Mouse (Mus musculus): ENCODE measurements around the gene Slc12a6. TPM values are rescaled to one million over a fixed set of nuclear protein-coding genes. Genes with fewer than 3 reads are reported as not detected.

The Slc12a6 gene
- total RNA-seq (2023) = 100 to 1,000 TPM; 121 to 133 TPM

GRCm38 (mm10) chr2:112265448-112266241 lies at the start of gene Slc12a6:
Gene Slc12a6, plus strand, starts transcription at chr2:112265825.

GRCm38 (mm10) chr2:112239212-112239934 lies 26.3 kb upstream of the Slc12a6 start, which contains the start of gene Lpcat4:
Gene Lpcat4, plus strand, starts transcription at chr2:112239468.

GRCm38 (mm10) chr2:112259241-112259962 lies 6.2 kb upstream of the Slc12a6 start, which contains the start of gene Nutm1:
Gene Nutm1, minus strand, starts transcription at chr2:112259291.

GRCm38 (mm10) chr2:112261748-112262653 lies 3.6 kb upstream of the Slc12a6 start, which contains the start of gene Nop10:
Gene Nop10, plus strand, starts transcription at chr2:112261926.

GRCm38 (mm10) chr2:112266242-112266592 lies 592 bp downstream of the Slc12a6 start, which contains the start of gene Gm21985:
Gene Gm21985, plus strand, starts transcription at chr2:112266314.

GRCm38 (mm10) chr2:112367726-112368673 lies 102.4 kb downstream of the Slc12a6 start, which contains the start of gene Emc4:
Gene Emc4, minus strand, starts transcription at chr2:112368027.

GRCm38 (mm10) chr2:112378973-112379898 lies 113.6 kb downstream of the Slc12a6 start, which contains the start of gene Katnbl1:
Gene Katnbl1, plus strand, starts transcription at chr2:112379211.

Other genes with a start within 250 kb of the Slc12a6 start
- gene Olfr1311, start 241.4 kb upstream of the Slc12a6 start, total RNA-seq (2023) = not detected
- not detected for gene Olfr1312, start 215.6 kb upstream of the Slc12a6 start, total RNA-seq (2023)
- gene Olfr1313, start 188.0 kb upstream of the Slc12a6 start, total RNA-seq (2023) = not detected
- gene Olfr1314, start 169.0 kb upstream of the Slc12a6 start, total RNA-seq (2023) = not detected
- not detected for gene Olfr1315-ps1, start 150.4 kb upstream of the Slc12a6 start, total RNA-seq (2023)
- gene Olfr1316, start 130.8 kb upstream of the Slc12a6 start, total RNA-seq (2023) = not detected
- not detected for gene Olfr1317, start 125.5 kb upstream of the Slc12a6 start, total RNA-seq (2023)
- gene Olfr1318, start 111.6 kb upstream of the Slc12a6 start, total RNA-seq (2023) = not detected
- 10 to 100 TPM; 60.3 TPM for gene Lpcat4, start 26.4 kb upstream of the Slc12a6 start, total RNA-seq (2023)
- not detected for gene Nutm1, start 6.5 kb upstream of the Slc12a6 start, total RNA-seq (2023)
- gene Nop10, start 3.9 kb upstream of the Slc12a6 start, total RNA-seq (2023) = 10 to 100 TPM; 65.6 to 74.8 TPM
- gene Gm21985, start 489 bp downstream of the Slc12a6 start, total RNA-seq (2023) = 1 to 10 TPM in 1 of 2 experiments, not detected in 1; 1.3 TPM
- 10 to 100 TPM; 34.3 to 40.4 TPM for gene Emc4, start 102.2 kb downstream of the Slc12a6 start, total RNA-seq (2023)
- 10 to 100 TPM; 11.9 to 15.6 TPM for gene Katnbl1, start 113.4 kb downstream of the Slc12a6 start, total RNA-seq (2023)
- 10 to 100 TPM; 13.0 to 14.4 TPM for gene Emc7, start 189.2 kb downstream of the Slc12a6 start, total RNA-seq (2023)
- not detected for gene Chrm5, start 214.9 kb downstream of the Slc12a6 start, total RNA-seq (2023)
- 10 to 100 TPM; 61.6 to 69.3 TPM for gene Aven, start 227.1 kb downstream of the Slc12a6 start, total RNA-seq (2023)

All from T-cell, adult 66 days (primary cell).